Mouse (Mus musculus): ENCODE measurements around the gene Olfr463. TPM values are rescaled to one million over a fixed set of nuclear protein-coding genes. Genes with fewer than 3 reads are reported as not detected.

Gene Olfr463
- polyA plus RNA-seq (2015; fragmentation: Nextera tagmentation; extraction: Ambion mirVana), result not detected in 2 replicates

DNA sequence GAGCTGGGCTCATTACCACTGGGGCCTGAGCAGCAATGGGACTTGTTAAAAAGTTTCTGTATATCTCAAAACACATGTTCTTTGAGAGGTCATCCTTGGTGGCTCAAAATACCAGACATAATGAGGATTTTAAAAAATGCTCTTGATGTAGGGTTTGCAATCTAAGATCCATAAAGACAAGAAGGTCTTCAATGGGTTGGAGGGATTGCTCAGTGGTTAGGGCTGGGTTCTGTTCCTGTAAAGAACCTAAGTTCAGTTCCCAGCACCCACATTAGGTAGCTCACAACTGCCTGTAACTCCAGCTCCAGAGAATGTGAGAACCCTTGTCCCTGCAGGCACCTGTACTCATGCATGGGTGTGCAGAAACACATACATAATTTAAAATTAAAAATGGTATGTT is at the start of gene Olfr463:
Olfr463 (minus strand) TSS at position 101 of the 400 bp plus-strand sequence.
- ATAC-seq (no peak), DNase-seq (ENCODE audit: low spot score) (no peak)
- Histone ChIP-seq H3K9me3 (ENCODE audit: low read length) (no peaks in the 10 kb centered on the region), H3K27ac (ENCODE audit: low read length) (no peak within 1 kb of the TSS), H3K9ac (replicated peaks; ENCODE audit: low read depth) (no peak within 1 kb of the TSS), H3K27me3 (replicated peaks; ENCODE audit: insufficient read depth, low read length) (no peaks in the 10 kb centered on the region), H3K36me3 (ENCODE audit: insufficient read depth, low read length) (no peaks in the 10 kb centered on the region), H3K4me2 (replicated peaks; ENCODE audit: low read depth, low read length) (no peak within 1 kb of the TSS), H3K4me1 (ENCODE audit: insufficient read depth, low read depth, low read length) (no peaks in the 10 kb centered on the region), H3K4me3 (ENCODE audit: low read depth, low read length) (no peak within 1 kb of the TSS)
- no peak for TF ChIP-seq EP300 (IDR thresholded peaks at IDR 0.05)

DNA sequence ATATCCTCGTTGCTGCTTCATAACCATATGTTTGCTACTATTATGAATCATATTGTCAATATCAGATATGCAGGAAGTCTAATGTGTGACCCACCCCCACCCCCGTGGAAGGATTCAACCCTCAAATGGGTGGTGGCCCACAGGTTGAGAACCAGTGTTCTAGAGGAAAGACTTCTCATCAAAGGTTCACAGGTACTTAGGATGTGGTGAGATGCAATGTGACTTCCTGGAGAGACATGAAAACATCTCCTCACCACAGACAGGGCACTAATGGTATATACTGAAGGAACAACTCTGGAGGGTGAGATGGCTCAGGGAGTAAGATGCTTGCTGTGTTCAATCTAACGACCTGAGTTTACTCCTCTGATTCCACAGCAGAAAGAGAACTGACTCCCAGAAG is 38.3 kb upstream of the Olfr463 start:
- WGBS, result 64% methylated on average over 3 of the region's 3 CpGs
- Histone ChIP-seq H3K36me3 (ENCODE audit: insufficient read depth, low read length) (no peaks in the 10 kb centered on the region), H3K27me3 (replicated peaks; ENCODE audit: insufficient read depth, low read length) (no peaks in the 10 kb centered on the region), H3K4me3 (ENCODE audit: low read depth, low read length) (no peak overlapping the region), H3K27ac (ENCODE audit: low read length) (no peak overlapping the region), H3K9me3 (ENCODE audit: low read length) (no peaks in the 10 kb centered on the region), H3K4me2 (replicated peaks; ENCODE audit: low read depth, low read length) (no peak overlapping the region), H3K9ac (replicated peaks; ENCODE audit: low read depth) (no peak overlapping the region), H3K4me1 (ENCODE audit: insufficient read depth, low read depth, low read length) (no peaks in the 10 kb centered on the region)
- ATAC-seq, result no peak
- no peak for DNase-seq (ENCODE audit: low spot score)
- TF ChIP-seq CTCF (IDR thresholded peaks at IDR 0.05), result no peak
- TF ChIP-seq EP300 (IDR thresholded peaks at IDR 0.05), result no peak

DNA sequence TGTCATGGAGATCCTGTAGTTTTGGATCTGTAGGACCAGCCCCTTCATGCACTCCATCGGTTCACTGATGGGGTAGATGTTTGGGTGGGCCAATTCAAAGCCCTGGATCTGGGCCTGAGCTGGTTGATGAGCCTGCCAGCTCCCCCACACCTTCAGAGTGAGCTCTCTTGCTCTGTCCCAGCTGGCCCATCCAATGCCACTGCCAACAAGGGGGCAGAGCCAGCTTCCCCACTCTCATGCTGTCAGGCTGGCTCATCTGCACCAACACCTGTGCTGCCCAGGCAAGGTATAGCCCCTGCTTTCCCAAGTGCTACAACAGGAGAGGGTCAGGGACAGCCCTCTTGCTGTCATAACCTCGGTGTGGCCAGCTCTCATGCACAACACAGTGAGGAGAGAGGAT is 36.5 kb upstream of the Olfr463 start:
- Histone ChIP-seq H3K9me3 (ENCODE audit: low read length) (no peaks in the 10 kb centered on the region), H3K27me3 (replicated peaks; ENCODE audit: insufficient read depth, low read length) (no peaks in the 10 kb centered on the region), H3K4me1 (ENCODE audit: insufficient read depth, low read depth, low read length) (no peaks in the 10 kb centered on the region), H3K4me3 (ENCODE audit: low read depth, low read length) (no peak overlapping the region), H3K27ac (ENCODE audit: low read length) (no peak overlapping the region), H3K9ac (replicated peaks; ENCODE audit: low read depth) (no peak overlapping the region), H3K4me2 (replicated peaks; ENCODE audit: low read depth, low read length) (no peak overlapping the region), H3K36me3 (ENCODE audit: insufficient read depth, low read length) (no peaks in the 10 kb centered on the region)
- DNase-seq (ENCODE audit: low spot score) (no peak), ATAC-seq (no peak)
- TF ChIP-seq CTCF (IDR thresholded peaks at IDR 0.05) (no peak), EP300 (IDR thresholded peaks at IDR 0.05) (no peak)
- WGBS, result 61% methylated on average over 2 of the region's 2 CpGs

DNA sequence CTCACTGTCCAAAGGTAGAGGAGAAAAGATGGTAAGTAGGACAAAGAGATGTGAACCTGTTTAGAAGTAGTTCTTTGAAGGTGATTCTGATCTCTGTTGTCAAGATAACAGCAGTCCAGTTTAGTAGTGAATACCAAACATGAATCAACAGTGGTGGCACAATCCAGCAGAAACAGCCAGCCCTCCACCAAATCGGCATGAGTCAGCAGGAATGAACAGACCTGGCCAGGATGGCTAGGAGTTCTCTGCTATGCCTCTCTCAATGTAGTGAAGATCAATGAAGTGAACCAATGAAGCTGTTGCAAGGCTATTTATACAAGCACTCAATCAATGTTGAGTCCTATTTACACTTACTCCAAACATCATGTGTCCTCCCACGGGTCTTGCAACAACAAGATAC is 33.2 kb upstream of the Olfr463 start:
- H3K9me3 ChIP-seq (ENCODE audit: low read length), result no peaks in the 10 kb centered on the region
- no peak for ATAC-seq
- no peak overlapping the region for H3K9ac ChIP-seq (replicated peaks; ENCODE audit: low read depth)
- TF ChIP-seq EP300 (IDR thresholded peaks at IDR 0.05) (no peak), CTCF (IDR thresholded peaks at IDR 0.05) (no peak)
- H3K27me3 ChIP-seq (replicated peaks; ENCODE audit: insufficient read depth, low read length), result no peaks in the 10 kb centered on the region
- no peak overlapping the region for H3K27ac ChIP-seq (ENCODE audit: low read length)
- 84% methylated on average over 2 of the region's 2 CpGs for WGBS
- no peaks in the 10 kb centered on the region for H3K4me1 ChIP-seq (ENCODE audit: insufficient read depth, low read depth, low read length)
- DNase-seq (ENCODE audit: low spot score), result no peak
- no peak overlapping the region for H3K4me3 ChIP-seq (ENCODE audit: low read depth, low read length)
- no peaks in the 10 kb centered on the region for H3K36me3 ChIP-seq (ENCODE audit: insufficient read depth, low read length)
- H3K4me2 ChIP-seq (replicated peaks; ENCODE audit: low read depth, low read length), result no peak overlapping the region

GRCm38 (mm10) chr11:87920966-87921365 is 23.8 kb upstream of the Olfr463 start, which contains the start of gene Olfr464:
Gene Olfr464, minus strand, starts transcription at chr11:87920967.
- H3K9me3 ChIP-seq (ENCODE audit: low read length), result no peaks in the 10 kb centered on the region
- no peak within 1 kb of the TSS for H3K4me2 ChIP-seq (replicated peaks; ENCODE audit: low read depth, low read length)
- no peaks in the 10 kb centered on the region for H3K4me1 ChIP-seq (ENCODE audit: insufficient read depth, low read depth, low read length)
- no peak within 1 kb of the TSS for H3K9ac ChIP-seq (replicated peaks; ENCODE audit: low read depth)
- H3K4me3 ChIP-seq (ENCODE audit: low read depth, low read length), result no peak within 1 kb of the TSS
- H3K27me3 ChIP-seq (replicated peaks; ENCODE audit: insufficient read depth, low read length), result no peaks in the 10 kb centered on the region
- no peaks in the 10 kb centered on the region for H3K36me3 ChIP-seq (ENCODE audit: insufficient read depth, low read length)
- H3K27ac ChIP-seq (ENCODE audit: low read length), result no peak within 1 kb of the TSS
- DNase-seq (ENCODE audit: low spot score) (no peak), ATAC-seq (no peak)
- WGBS, result 27% methylated on average over 5 of the region's 5 CpGs
- TF ChIP-seq CTCF (IDR thresholded peaks at IDR 0.05) (no peak), EP300 (IDR thresholded peaks at IDR 0.05) (no peak)

DNA sequence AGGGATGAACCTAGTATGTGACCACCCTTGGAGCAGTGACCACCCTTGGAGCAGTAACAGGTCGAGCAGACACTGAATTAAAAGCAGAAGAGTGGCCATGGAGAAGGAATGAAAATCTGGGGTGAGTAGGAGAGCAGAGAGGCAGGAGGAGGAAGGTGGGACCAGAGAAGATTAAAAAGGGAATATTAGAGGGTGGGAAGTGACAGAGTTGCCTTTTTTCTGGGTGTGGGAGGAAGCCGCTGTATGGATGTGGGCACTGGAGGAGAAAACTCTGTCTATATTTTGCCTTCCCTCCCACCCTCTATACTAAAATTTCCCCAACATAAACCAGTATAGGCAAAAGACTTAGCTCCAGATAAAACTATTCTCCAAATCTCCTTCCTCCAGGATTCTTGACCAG is 23.1 kb upstream of the Olfr463 start:
- H3K4me3 ChIP-seq (ENCODE audit: low read depth, low read length), result no peak overlapping the region
- no peaks in the 10 kb centered on the region for H3K4me1 ChIP-seq (ENCODE audit: insufficient read depth, low read depth, low read length)
- WGBS, result 61% methylated on average over 2 of the region's 2 CpGs
- H3K36me3 ChIP-seq (ENCODE audit: insufficient read depth, low read length), result no peaks in the 10 kb centered on the region
- no peak overlapping the region for H3K9ac ChIP-seq (replicated peaks; ENCODE audit: low read depth)
- DNase-seq (ENCODE audit: low spot score) (no peak), ATAC-seq (no peak)
- H3K9me3 ChIP-seq (ENCODE audit: low read length), result no peaks in the 10 kb centered on the region
- no peak overlapping the region for H3K4me2 ChIP-seq (replicated peaks; ENCODE audit: low read depth, low read length)
- no peak overlapping the region for H3K27ac ChIP-seq (ENCODE audit: low read length)
- H3K27me3 ChIP-seq (replicated peaks; ENCODE audit: insufficient read depth, low read length), result no peaks in the 10 kb centered on the region
- TF ChIP-seq EP300 (IDR thresholded peaks at IDR 0.05) (no peak), CTCF (IDR thresholded peaks at IDR 0.05) (no peak)

- WGBS, result 74% methylated on average over 1 of the region's 1 CpGs
- Histone ChIP-seq H3K9me3 (ENCODE audit: low read length) (no peaks in the 10 kb centered on the region), H3K4me1 (ENCODE audit: insufficient read depth, low read depth, low read length) (no peaks in the 10 kb centered on the region), H3K9ac (replicated peaks; ENCODE audit: low read depth) (no peak overlapping the region), H3K4me2 (replicated peaks; ENCODE audit: low read depth, low read length) (no peak overlapping the region), H3K27ac (ENCODE audit: low read length) (no peak overlapping the region), H3K36me3 (ENCODE audit: insufficient read depth, low read length) (no peaks in the 10 kb centered on the region), H3K4me3 (ENCODE audit: low read depth, low read length) (no peak overlapping the region), H3K27me3 (replicated peaks; ENCODE audit: insufficient read depth, low read length) (no peaks in the 10 kb centered on the region)
- TF ChIP-seq CTCF (IDR thresholded peaks at IDR 0.05), result no peak
- no peak for TF ChIP-seq EP300 (IDR thresholded peaks at IDR 0.05)
- DNase-seq (ENCODE audit: low spot score) (no peak), ATAC-seq (no peak)
Measured at GRCm38 (mm10) chr11:87916005-87916404, 18.8 kb upstream of the Olfr463 start.
